Mouse (Mus musculus) lung, adult 2 months (tissue): Measurements from ENCODE around the gene Itpk1.

Experiments used
- CTCF ChIP-seq: fragments of 200-500 bp; IDR thresholded peaks from 2 replicates; pipeline ENCODE4 v1.5.1; 2011; ENCODE audit warnings: mild to moderate bottlenecking, low read length, control low read depth; ENCODE audit not compliant: insufficient read depth
- POLR2A ChIP-seq: fragments of 200-500 bp; IDR thresholded peaks from 2 replicates; pipeline ENCODE4 v1.6.1; 2011; ENCODE audit warnings: low read depth, mild to moderate bottlenecking, control low read depth, low read length, borderline replicate concordance; ENCODE audit errors: extremely low read depth

GRCm38 (mm10) chr12:102719552-102720315 lies 15.0 kb upstream of the Itpk1 start:
- TF ChIP-seq POLR2A: no peak
- TF ChIP-seq CTCF: peak; percentile 64
